ENCODE assay signal across 8 mouse cellular contexts in genomic region chr1:75435475-75436328, GRCm38 (mm10). TPM values are rescaled to one million over a fixed set of nuclear protein-coding genes. Genes with fewer than 3 reads are reported as not detected.
A peak's percentile ranks its signal among the peaks of the same experiment; 100 is the strongest.
DNase-seq lines count a peak whose midpoint lies in the region; ATAC-seq lines count a peak whose summit lies in the region.

TSS of gene Gmppa (plus strand) at chr1:75435930.

- H3K36me3 ChIP-seq in hindbrain, embryonic 14.5 days (replicated peaks; ENCODE audit: control insufficient read depth, insufficient read depth) = no peaks in the 10 kb centered on the region

- peaks cover 11% of the 10 kb centered on the region for H3K4me1 ChIP-seq in hindbrain, embryonic 14.5 days (replicated peaks; ENCODE audit: control insufficient read depth, insufficient read depth, low read length)

- H3K27me3 ChIP-seq in hindbrain, embryonic 14.5 days (ENCODE audit: control insufficient read depth, insufficient read depth, low read length) = no peaks in the 10 kb centered on the region

- no peaks in the 10 kb centered on the region for H3K9me3 ChIP-seq in hindbrain, embryonic 14.5 days (ENCODE audit: control insufficient read depth, low read length)

- peak within 1 kb of the TSS; percentile 79 for H3K27ac ChIP-seq in hindbrain, embryonic 14.5 days

- H3K4me2 ChIP-seq in hindbrain, embryonic 14.5 days (replicated peaks) = peak within 1 kb of the TSS; percentile 73

- H3K9ac ChIP-seq in hindbrain, embryonic 14.5 days = peak within 1 kb of the TSS; percentile 78

- ATAC-seq in hindbrain, embryonic 14.5 days (ENCODE audit: low FRiP score) = peak; percentile 83

- peak within 1 kb of the TSS; percentile 60 for H3K4me3 ChIP-seq in hindbrain, embryonic 14.5 days (replicated peaks; ENCODE audit: low read length)

- 6% methylated on average over 28 of the region's 28 CpGs for WGBS in hindbrain, embryonic 14.5 days

- DNase-seq in R1 (ENCODE audit: low read depth, low spot score) = peak; percentile 93
- peak; percentile 86 to 89 for DNase-seq in cerebellum, postnatal 10 days
- DNase-seq in frontal cortex, postnatal 36 days (ENCODE audit: low spot score in 2 of 2) = peak; percentile 75 to 89
- peak; percentile 89 for DNase-seq in hindbrain, embryonic 14.5 days (ENCODE audit: low spot score)
- peak; percentile 65 to 73 for DNase-seq in layer of hippocampus, postnatal 25 days (ENCODE audit: extremely low spot score in 1 of 2, low spot score in 1 of 2)
- DNase-seq in lung, postnatal 25 days (ENCODE audit: low spot score) = peak; percentile 84
- DNase-seq in retina, embryonic 14.5 days (ENCODE audit: low spot score) = peak; percentile 85
- peak; percentile 47 for DNase-seq in urinary bladder, adult 2 months (ENCODE audit: low spot score)

RNA-seq across cellular contexts. Expression of gene Gmppa, which starts in this region (rescaled TPM):
- 53.1 and 65.0 TPM in 2 replicates for polyA plus RNA-seq in hindbrain, embryonic 14.5 days (2014; fragmentation: Nextera tagmentation; extraction: Ambion mirVana)
- 10 to 100 TPM; 60.5 to 66.7 TPM for total RNA-seq in layer of hippocampus, postnatal 25 days (2021)
- polyA plus RNA-seq in urinary bladder, adult 2 months (2012; rRNA removed) = 140 and 188 TPM in 2 replicates

Comparison
In these comparisons a context has a peak if more than half of its experiments do, and no peak if none do; other contexts are left out.
1. Peak in every context shown above with its lines: DNase-seq, ATAC-seq, H3K4me3 ChIP-seq and H3K27ac ChIP-seq.